Mouse (Mus musculus): ENCODE measurements around the gene Cela3a.

GRCm38 (mm10) chr4:137366097-137366496 lies 43.5 kb downstream of the Cela3a start:
- TF ChIP-seq CTCF (IDR thresholded peaks at IDR 0.05; ENCODE audit: borderline replicate concordance, insufficient read depth, low read depth, low read length): no peak
- TF ChIP-seq POLR2A (IDR thresholded peaks at IDR 0.05; ENCODE audit: borderline replicate concordance, insufficient read depth, low read length): no peak
